Mouse (Mus musculus): ENCODE measurements around the gene Ror2.

Ror2 gene

DNA sequence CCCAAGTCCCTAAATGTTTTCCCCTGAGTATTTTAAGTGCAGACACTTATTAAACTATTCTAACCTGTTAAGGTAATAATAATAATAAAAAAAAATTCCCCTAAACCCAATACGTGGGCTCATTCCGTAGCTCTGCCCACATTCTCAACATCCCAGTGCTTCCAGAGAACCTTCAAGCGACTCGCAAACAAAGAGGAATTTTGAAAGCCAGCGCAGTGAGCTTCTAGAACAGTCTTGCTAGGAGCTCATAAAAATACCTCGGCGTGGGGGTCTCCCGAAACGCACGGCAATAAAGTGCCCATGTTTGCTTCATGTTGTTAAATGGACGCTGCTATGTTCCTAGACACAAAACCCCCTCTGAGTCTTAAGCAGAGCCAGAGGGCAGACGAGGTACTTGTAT, 32.7 kb downstream of the Ror2 start:
- ChIA-PET POLR2A (interaction anchor here in 3 of 4 experiments (0.6 to 1.6 kb wide), 3 partner anchors 16 to 1449 kb away, joined by 3 to 5 read pairs (median 3); no protein-coding TSS in a partner anchor), CTCF (no interaction called here)

DNA sequence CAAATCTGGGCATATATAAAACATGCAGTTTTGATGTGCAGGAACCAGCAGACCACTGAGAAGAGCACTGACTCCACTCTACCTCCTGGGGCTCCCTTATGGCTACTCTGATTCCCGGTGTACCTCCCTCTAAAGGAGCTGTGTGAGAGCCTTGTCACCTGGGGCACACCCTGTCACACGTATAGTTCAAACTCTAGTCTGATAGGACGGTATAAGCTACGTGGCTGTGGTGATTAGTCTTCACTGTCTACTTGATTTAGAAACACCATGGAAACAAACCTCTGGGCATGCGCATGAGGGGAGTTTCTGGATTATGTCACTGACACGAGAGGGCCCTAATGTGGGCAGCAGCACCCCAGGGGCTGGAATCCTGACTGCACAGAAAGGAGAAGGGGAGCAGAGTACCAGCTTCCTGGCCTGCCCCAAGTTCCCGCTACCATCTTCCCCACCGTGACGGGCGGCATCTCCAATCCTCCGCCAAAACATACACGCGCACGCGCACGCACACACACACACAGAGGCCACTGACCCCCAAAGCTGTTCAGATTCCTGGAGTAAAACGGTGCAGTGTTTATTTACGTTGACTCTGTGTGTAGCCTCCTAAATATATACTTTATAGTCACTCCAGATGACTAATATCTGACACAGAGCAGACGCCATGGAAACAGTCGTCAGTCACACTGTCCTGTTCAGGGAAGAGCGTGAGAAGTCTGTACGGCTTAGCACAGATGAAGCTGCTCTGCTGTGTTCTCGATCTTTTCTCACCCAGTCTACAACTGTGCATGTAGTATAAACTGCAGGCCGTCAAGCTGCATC, 37.1 kb downstream of the Ror2 start:
- CTCF ChIA-PET, result interaction anchor here in 3 of 4 experiments (0.5 to 2.0 kb wide), 4 partner anchors 12 to 345 kb away, joined by 3 to 4 read pairs (median 3); no protein-coding TSS in a partner anchor

DNA sequence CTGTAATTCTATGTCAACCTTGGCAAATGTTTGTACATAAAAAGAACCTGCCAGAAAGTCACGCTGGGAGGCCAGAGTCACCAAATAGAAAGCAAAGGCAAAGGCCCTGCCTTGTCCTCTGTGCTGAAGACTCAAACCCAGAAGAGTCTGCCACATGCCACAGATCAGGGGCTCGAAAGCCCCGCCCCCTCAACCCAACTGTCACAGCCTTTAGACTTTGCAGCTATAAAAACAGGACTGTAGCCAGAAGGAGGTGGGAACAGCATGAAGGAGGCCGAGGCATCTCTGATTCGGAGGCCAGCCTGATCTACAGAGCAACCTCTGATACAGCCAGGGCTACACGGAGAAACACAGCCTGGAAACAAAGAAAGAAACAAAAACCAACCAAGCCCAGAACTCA, 37.8 kb downstream of the Ror2 start:
- CTCF ChIA-PET, result interaction anchor here in 2 of 4 experiments (0.5 to 2.0 kb wide), 3 partner anchors 13 to 178 kb away, joined by 3 to 4 read pairs (median 3); no protein-coding TSS in a partner anchor
- POLR2A ChIA-PET, result interaction anchor here in 2 of 4 experiments (0.8 to 2.2 kb wide), 8 partner anchors 9 to 37 kb away, joined by 3 to 10 read pairs (median 4); no protein-coding TSS in a partner anchor

More for the DNA sequence above, 37.1 kb downstream of the Ror2 start:
- POLR2A ChIA-PET, result interaction anchor here (0.7 to 2.2 kb wide), 12 partner anchors 10 to 129 kb away, joined by 3 to 10 read pairs (median 4); no protein-coding TSS in a partner anchor

DNA sequence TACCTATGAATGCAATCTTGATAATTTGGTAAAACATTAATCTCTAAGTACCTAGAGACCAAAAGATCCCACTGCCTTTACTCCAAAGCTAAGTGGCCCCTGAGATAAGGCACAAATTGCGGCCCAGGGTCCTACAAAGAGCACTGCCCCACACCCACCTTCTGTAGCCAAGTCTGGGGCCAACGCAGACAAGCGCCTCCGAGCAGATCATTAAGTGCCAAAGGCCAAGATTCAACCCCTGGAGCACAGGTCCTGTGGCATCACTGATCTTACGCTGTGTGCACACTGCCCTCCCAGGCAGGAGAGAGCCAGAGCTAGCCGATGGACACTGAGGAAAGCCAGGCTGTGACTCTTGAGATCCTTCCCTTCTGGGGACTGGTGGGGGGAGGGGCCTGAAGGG, 38.7 kb downstream of the Ror2 start:
- POLR2A ChIA-PET, result interaction anchor here in 2 of 4 experiments (0.9 to 2.2 kb wide), 2 partner anchors 13 to 38 kb away, joined by 4 to 9 read pairs; no protein-coding TSS in a partner anchor
- CTCF ChIA-PET, result no interaction called here

DNA sequence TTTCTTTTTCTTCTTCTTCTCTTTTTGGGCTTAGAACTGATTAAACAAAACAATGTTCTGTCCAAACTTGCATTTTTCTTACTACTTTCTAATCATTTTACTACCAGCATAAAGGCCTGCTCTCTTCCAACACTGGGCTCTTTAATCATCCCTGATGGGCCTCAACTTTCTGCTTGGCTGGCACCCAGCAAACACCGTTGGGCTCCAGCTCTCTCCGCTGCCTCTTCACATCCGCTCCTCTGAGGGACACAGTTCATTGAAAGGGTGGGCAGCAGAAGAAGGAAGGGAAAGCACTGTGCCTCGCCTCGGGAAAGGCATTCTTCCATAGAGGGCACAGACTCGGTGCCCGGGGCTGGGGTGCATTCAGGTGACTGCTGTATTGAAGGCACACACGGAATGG, 41.8 kb downstream of the Ror2 start:
- CTCF ChIA-PET, result interaction anchor here in 2 of 4 experiments (0.6 to 1.1 kb wide), 2 partner anchors 11 to 669 kb away, joined by 3 to 4 read pairs; no protein-coding TSS in a partner anchor
- POLR2A ChIA-PET, result interaction anchor here in 2 of 4 experiments (0.7 to 2.0 kb wide), 5 partner anchors 12 to 93 kb away, joined by 3 to 6 read pairs (median 4); no protein-coding TSS in a partner anchor

DNA sequence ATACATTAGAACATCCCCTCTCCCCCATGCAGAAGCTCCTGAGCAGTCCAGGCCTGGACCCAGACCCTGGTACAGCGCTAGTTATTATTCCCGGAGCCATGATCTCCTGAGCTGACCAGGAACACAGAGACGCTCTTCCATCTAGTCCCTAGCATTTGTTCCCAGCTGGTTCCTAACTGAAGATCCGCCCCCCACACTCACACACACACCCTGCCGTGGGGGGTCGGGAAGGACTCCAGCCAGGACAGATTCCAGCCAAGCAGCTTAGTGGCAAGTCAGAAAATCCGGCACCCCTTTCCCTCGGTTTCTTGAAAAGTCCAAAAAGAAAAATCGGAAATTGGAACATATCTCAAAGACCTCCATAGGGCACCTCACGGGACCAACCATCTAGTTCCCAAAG, 48.5 kb downstream of the Ror2 start:
- ChIA-PET CTCF (interaction anchor here in 1 of 4 experiments (1.0 kb wide), 1 partner anchor 119 kb away, joined by 3 read pairs; no protein-coding TSS in a partner anchor), POLR2A (interaction anchor here in 2 of 4 experiments (0.7 to 2.8 kb wide), 17 partner anchors 9 to 81 kb away, joined by 3 to 10 read pairs (median 3); no protein-coding TSS in a partner anchor)

DNA sequence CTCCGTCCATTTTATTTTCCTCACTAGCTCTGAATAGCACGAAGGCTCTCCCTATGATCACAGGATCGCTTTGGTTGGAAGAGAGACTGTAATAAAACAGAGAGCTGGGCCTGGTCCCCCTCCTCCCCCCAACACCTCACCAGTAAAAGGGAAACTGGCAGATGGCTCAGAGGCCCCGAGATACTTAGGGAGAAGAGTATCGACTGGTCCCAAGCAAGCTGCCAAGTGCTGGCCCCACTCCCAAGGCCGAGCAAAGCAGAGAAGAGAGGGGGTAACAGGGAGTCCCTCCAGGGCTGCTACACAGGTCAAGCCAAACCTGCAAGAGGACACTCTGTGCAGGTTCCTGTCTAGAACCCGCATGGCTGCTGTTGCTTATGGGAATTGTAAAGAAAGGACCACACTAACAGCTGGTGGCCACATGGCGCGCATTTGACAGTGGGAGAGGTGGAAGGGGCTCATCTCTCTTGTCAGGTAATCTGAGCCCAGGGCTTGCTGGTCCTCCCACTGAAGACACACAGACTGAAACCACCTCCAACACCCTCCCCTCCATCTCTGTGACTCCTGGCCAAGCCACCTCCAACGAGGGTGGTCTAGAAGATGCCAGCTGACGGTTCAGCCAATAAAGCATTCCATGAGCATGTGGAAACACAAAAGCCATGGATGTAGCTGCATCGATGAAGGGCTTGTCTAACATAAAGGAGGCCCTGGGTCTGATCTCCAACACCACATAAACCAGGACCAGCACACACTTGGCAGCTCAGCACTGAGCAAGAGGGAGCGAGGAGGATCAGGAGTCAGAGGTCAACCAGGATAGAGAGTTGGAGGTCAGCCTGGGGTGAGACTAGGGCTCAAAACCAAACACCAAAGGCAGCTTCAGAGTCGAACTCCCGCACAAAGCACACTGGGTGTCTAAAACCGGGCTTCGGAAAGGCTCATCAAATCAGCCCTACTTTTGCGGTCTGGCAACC, 49.2 kb downstream of the Ror2 start:
- POLR2A ChIA-PET, result interaction anchor here in 2 of 4 experiments (0.7 to 3.8 kb wide), 23 partner anchors 8 to 68 kb away, joined by 3 to 23 read pairs (median 3); no protein-coding TSS in a partner anchor

DNA sequence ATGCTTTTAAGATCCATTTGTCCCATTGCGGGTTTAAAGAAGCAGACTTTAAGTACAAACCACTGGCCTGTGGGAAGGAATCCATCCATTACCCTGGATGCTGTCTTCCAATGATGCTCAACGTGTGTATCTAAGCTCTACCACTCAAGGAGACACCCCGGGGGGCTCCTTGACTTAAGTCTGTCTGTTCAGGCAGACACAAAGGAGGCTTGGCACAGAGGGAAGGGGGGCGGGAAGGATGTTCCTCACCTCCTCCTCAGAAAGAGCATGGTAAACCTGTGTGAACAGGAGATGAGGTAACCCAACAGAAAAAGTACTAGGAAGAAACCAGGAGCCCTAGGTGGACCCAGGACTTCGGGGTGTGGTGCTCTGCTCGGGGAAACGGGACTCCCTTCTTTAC, 50.0 kb downstream of the Ror2 start:
- POLR2A ChIA-PET, result interaction anchor here (0.5 to 3.8 kb wide), 19 partner anchors 10 to 357 kb away, joined by 3 to 23 read pairs (median 3); no protein-coding TSS in a partner anchor
- CTCF ChIA-PET, result interaction anchor here in 2 of 4 experiments (0.6 to 0.8 kb wide), 3 partner anchors 77 to 306 kb away, joined by 3 to 4 read pairs (median 3); partner anchors contain the start of gene Auh (in 1 of the 2)

More for the DNA sequence above, 49.2 kb downstream of the Ror2 start:
- CTCF ChIA-PET, result interaction anchor here in 2 of 4 experiments (0.6 to 1.0 kb wide), 2 partner anchors 105 to 118 kb away, joined by 3 to 4 read pairs; no protein-coding TSS in a partner anchor

DNA sequence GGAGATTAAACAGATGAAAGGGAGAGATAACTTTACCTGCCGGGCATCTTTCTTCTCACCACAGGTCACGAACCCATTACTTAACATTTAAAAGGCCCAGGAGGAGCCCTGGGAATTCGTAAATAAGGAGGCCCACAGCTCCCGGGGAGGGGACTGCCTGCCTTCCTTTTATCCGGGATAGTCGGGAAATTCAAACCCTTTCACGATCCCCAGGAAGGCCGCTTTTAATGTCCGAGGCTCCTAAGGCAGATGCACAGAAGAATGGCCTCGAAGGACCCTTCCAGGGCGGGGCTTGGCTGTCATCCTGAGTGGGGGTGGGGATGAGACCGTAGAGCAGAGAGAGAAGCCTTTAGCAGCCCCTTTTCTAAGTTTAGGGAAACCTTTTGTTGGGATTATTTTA, 51.1 kb downstream of the Ror2 start:
- CTCF ChIA-PET, result interaction anchor here in 2 of 4 experiments (0.6 to 1.3 kb wide), 2 partner anchors 95 to 192 kb away, joined by 3 to 7 read pairs; no protein-coding TSS in a partner anchor
- POLR2A ChIA-PET, result interaction anchor here in 3 of 4 experiments (0.5 to 3.8 kb wide), 26 partner anchors 9 to 465 kb away, joined by 3 to 23 read pairs (median 3); no protein-coding TSS in a partner anchor

DNA sequence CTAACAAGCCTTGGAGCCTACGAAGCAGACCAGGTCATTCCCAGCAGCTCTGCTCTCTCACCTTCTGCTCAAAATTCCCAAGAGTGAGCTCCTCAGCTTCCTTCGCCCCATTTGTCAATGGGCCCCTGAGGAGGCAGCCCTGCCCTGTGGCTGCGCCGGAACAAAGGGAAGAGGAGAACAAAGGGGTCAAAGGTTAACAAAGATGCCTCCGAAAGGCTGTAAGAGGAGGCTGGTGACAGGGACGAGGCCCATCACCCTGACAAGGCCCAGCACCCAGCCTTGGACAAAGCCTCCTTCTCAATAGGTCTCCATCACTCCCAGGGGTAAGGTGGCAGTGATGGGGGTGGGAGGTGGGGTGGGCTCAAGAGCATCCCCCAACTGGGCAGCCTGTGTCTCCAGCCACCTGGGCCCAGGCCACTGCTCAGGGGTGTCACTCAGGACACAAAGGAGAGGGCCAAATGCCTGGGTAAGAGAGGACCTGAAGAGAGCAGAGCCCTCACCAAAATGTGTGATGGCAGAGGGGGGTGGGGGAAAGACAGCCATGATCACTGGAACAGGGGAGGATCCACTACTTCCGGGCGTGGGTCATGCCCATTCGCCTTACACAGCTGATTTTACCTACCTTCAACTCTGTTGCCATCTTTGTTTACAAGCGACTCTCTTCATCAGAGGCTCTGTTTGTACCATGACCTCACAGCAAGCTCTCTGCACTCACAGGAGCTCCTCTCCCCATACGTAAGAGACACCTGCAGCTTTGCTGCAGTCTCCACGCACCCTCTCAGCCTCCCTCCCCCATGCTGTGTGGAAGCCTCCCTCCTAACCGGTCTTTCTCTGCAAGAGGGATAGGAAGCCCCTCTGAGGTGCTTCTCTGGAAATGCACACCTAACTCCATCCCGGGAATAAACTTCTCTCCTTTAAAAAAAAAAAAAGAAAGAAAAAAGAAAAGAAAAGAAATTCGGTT, 51.8 kb downstream of the Ror2 start:
- CTCF ChIA-PET, result interaction anchor here in 2 of 4 experiments (0.6 to 1.5 kb wide), 4 partner anchors 115 to 192 kb away, joined by 3 to 7 read pairs (median 5); no protein-coding TSS in a partner anchor
- POLR2A ChIA-PET, result interaction anchor here in 3 of 4 experiments (0.5 to 3.8 kb wide), 41 partner anchors 8 to 464 kb away, joined by 3 to 23 read pairs (median 4); no protein-coding TSS in a partner anchor

DNA sequence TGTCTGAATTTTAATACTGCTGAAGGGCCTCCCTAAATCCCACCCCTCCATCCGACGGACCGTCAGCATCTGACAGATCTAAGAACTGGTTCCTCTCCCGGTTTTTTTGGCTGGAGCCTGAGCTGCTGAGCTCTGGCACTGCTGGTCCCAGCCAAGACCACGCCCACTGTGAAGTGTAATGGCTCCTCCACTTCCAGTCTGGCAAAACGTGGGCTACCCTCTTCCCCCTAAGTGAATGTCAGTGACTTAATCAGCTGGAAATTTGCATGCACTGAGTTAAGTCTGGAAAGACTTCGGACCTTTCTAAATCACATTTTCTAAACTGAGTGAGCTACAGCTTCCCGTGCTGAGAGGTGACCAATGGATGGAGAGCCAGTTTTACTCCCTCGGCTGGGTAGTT, 52.5 kb downstream of the Ror2 start:
- ChIA-PET CTCF (interaction anchor here in 2 of 4 experiments (0.7 to 1.5 kb wide), 4 partner anchors 11 to 154 kb away, joined by 3 to 4 read pairs (median 4); no protein-coding TSS in a partner anchor), POLR2A (interaction anchor here in 3 of 4 experiments (0.6 to 3.8 kb wide), 26 partner anchors 11 to 242 kb away, joined by 3 to 23 read pairs (median 4); no protein-coding TSS in a partner anchor)

DNA sequence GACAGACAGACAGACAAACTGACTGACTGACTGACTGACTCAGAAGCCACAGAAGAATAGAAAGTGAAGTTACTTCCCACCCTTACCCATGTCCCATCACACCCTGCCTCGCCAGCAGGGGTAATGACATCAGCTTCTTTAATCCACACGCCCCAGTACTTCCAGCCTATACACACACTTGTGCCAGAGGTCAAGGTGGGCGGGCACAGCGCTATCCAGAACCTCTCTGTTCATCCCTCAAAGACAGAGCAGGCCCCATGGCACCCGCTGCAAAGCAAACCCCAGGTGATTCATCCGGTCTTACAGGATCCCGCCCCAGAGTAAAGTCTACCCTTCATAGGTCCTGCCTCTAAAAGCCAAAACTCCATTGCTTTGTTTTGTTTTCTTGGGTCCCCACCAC, 53.5 kb downstream of the Ror2 start:
- ChIA-PET CTCF (interaction anchor here in 1 of 4 experiments (1.1 kb wide), 1 partner anchor 72 kb away, joined by 3 read pairs; no protein-coding TSS in a partner anchor), POLR2A (interaction anchor here in 2 of 4 experiments (0.7 to 2.7 kb wide), 8 partner anchors 12 to 70 kb away, joined by 3 to 14 read pairs (median 4); no protein-coding TSS in a partner anchor)

DNA sequence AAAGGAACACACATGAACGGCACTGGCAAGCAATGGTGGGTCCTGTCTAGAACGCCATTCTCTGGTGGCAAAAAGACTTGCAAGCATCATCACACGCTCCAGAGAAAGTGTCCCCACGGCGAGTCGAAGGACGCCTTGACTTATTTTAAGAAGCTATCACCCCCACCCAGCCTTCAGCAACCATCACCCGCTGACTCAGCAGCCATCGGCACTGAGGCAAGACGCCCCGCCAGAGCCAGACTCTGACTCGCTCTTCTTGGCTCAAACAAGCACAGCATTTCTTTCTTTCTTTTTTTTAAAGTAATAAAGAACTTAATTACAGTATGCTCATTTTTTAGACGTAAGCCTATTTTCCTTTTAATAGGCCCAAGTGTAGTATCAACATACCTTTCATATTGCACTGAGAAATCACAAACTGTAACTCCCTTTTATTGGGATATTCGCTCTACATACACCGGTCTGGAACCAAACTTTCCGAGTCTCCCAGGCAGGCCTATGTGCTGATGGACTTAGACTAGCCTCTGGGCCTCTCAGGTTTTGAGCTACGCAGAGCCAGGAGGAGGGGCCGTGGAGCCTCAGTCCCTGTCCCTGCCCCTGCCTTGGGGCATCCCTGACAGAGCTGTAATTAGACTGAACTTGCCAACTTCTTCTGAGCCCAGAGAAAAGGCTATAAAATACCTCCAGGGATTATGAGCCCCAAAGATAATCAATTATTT, 55.3 kb downstream of the Ror2 start:
- CTCF ChIA-PET, result interaction anchor here in 2 of 4 experiments (0.5 to 0.6 kb wide), 3 partner anchors 111 to 924 kb away, joined by 4 to 10 read pairs (median 5); no protein-coding TSS in a partner anchor
- POLR2A ChIA-PET, result interaction anchor here in 2 of 4 experiments (0.9 to 1.7 kb wide), 7 partner anchors 10 to 85 kb away, joined by 3 to 4 read pairs (median 3); no protein-coding TSS in a partner anchor

DNA sequence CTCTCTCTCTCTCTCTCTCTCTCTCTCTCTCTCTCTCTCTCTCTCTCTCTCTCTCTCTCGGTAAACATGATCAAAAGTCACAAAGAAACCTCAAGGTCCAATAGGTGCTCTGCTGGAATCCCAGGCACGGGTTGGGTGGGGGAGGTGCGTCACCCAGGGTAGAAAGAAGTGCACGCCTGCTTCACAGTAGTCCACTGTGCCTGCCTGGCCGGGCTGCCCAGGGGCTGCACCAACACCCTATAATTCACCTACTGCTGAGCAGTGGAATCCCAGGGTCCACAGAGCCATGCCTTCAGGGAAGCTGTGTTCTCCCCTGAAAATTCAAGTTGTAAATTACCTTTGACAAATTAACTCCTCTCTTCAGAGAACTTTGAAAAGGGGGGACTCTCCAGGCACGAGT, 58.9 kb downstream of the Ror2 start:
- POLR2A ChIA-PET, result interaction anchor here in 2 of 4 experiments (0.7 to 1.7 kb wide), 3 partner anchors 11 to 420 kb away, joined by 4 read pairs; no protein-coding TSS in a partner anchor

DNA sequence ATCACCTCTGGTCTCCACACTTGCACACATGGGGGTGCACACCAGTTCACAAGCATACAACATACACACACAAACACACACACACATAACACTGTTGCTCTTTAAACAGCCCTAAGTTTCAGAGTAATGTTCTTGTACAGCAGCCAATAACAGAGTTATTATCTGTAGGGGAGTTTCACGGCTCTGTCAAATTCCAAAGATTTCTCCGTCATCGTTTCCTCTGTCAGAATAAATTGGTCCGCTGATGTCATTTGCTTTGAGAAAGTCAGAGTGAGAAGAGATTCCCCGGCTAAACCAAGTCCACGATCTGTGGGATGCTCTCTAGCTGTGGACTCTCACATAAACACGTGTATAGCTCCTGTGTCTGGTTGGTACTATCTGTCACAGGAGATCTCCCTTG, 59.5 kb downstream of the Ror2 start:
- POLR2A ChIA-PET, result interaction anchor here in 3 of 4 experiments (0.7 to 1.7 kb wide), 7 partner anchors 8 to 419 kb away, joined by 3 to 4 read pairs (median 3); no protein-coding TSS in a partner anchor
- CTCF ChIA-PET, result no interaction called here

More for the DNA sequence above, 58.9 kb downstream of the Ror2 start:
- CTCF ChIA-PET, result no interaction called here

All from embryonic stem cell, embryonic (primary cell).